Mouse (Mus musculus) bone marrow macrophage, adult 2 months (primary cell): ENCODE results near the gene Lrrc46.

Experiments
- CTCF ChIP-seq: IDR thresholded peaks from 2 replicates; pipeline ENCODE4 v1.5.1; 2012; ENCODE audit warnings: low read depth, mild to moderate bottlenecking, low read length, moderate library complexity
- POLR2A ChIP-seq: IDR thresholded peaks from 2 replicates; pipeline ENCODE4 v1.6.1; 2012; ENCODE audit warnings: mild to moderate bottlenecking, low read depth, low read length, borderline replicate concordance

- TF ChIP-seq CTCF (no peak), POLR2A (no peak)
Measured at GRCm38 (mm10) chr11:97052219-97052646, 11.0 kb upstream of the Lrrc46 start.
